Mouse (Mus musculus): Measurements from ENCODE around the gene Cfap300. TPM values are rescaled to one million over a fixed set of nuclear protein-coding genes. Genes with fewer than 3 reads are reported as not detected.

Cfap300 gene
- polyA plus RNA-seq, 1 experiment from 2014 or later, result 9.5 TPM

DNA sequence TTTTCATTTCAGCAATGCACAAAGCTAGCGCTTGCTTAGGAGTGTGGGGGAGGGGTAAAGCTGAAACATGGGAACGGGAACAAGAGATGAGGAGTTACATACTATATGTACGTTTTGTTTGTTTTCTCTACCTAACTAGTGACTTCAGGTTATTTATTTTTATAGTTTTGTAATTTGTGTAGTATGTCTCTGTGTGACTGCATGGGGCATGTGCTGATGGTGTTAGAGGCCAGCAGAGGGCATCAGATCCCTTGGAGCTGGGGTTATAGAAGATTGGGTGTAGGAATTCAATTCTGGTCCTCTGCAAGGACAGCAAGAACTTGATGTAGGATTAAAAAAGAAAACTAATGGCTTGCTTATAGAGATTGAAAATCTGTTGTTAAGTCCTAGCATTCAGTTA is 64.1 kb downstream of the Cfap300 start:
- no peak overlapping the region for H3K27ac ChIP-seq (ENCODE audit: low read depth)
- no peak for ATAC-seq (replicated peaks; ENCODE audit: low FRiP score, low TSS enrichment, low read depth)
- no peak overlapping the region for H3K4me3 ChIP-seq (ENCODE audit: low read depth, low read length)
- H3K36me3 ChIP-seq (ENCODE audit: control insufficient read depth, insufficient read depth, low read length), result peaks cover 54% of the 10 kb centered on the region
- no peak overlapping the region for H3K4me2 ChIP-seq (ENCODE audit: low read length)
- no peaks in the 10 kb centered on the region for H3K9me3 ChIP-seq (ENCODE audit: control insufficient read depth, low read length)
- H3K27me3 ChIP-seq (replicated peaks; ENCODE audit: control insufficient read depth, insufficient read depth, low read length), result no peaks in the 10 kb centered on the region
- peaks cover 6% of the 10 kb centered on the region; the same call in 1 of the 2 replicates for H3K4me1 ChIP-seq (replicated peaks; ENCODE audit: control insufficient read depth, insufficient read depth, low read length)
- no peak for DNase-seq (ENCODE audit: low spot score)
- H3K9ac ChIP-seq (ENCODE audit: low read length), result no peak overlapping the region
- WGBS, result 90% methylated on average over 3 of the region's 3 CpGs

DNA sequence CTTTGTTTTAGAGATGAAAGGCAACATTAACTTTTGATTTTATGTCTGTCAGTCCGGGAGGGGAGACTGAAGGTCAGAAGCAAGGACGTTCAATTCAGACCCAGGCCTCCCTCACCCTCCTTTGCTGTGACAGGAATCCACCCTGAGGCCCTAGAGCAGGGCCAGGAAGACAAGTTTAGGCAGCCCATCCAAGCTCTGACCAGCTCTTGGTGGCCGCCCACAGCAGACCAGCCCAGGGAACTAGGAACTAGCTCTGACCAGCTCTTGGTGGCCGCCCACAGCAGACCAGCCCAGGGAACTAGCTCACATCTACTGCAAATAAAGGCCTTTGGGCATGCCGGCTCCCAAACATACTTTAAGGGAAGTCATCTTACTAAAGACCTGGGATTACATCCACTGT is 65.0 kb downstream of the Cfap300 start:
- Histone ChIP-seq H3K4me2 (ENCODE audit: low read length) (no peak overlapping the region), H3K27ac (ENCODE audit: low read depth) (no peak overlapping the region), H3K4me3 (ENCODE audit: low read depth, low read length) (no peak overlapping the region), H3K4me1 (replicated peaks; ENCODE audit: control insufficient read depth, insufficient read depth, low read length) (peaks cover 6% of the 10 kb centered on the region; the same call in 1 of the 2 replicates), H3K36me3 (ENCODE audit: control insufficient read depth, insufficient read depth, low read length) (peaks cover 64% of the 10 kb centered on the region), H3K9ac (ENCODE audit: low read length) (no peak overlapping the region), H3K27me3 (replicated peaks; ENCODE audit: control insufficient read depth, insufficient read depth, low read length) (no peaks in the 10 kb centered on the region), H3K9me3 (ENCODE audit: control insufficient read depth, low read length) (no peaks in the 10 kb centered on the region)
- DNase-seq (ENCODE audit: low spot score), result no peak
- no peak for ATAC-seq (replicated peaks; ENCODE audit: low FRiP score, low TSS enrichment, low read depth)
- WGBS, result 69% methylated on average over 5 of the region's 5 CpGs

DNA sequence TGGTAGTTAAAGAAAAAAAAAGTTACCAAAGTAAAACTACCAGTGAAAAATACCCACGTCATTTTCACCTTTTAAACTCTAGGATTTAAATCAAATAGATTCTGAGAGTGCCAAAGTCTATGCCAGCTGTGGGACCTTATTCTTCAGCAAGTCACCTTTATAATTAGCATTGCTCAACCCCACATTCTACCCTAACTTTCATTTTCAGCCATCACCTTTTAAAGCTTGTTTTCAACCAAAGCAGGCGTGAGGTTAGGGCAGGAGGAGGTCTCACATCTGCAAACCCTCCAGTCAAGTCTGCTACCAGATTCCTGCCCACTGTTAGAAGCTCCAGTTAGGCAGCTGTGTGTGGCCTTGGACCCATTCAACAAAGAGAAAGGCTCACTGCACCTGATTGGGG is 70.6 kb downstream of the Cfap300 start:
- Histone ChIP-seq H3K4me2 (ENCODE audit: low read length) (no peak overlapping the region), H3K27me3 (replicated peaks; ENCODE audit: control insufficient read depth, insufficient read depth, low read length) (no peaks in the 10 kb centered on the region), H3K27ac (ENCODE audit: low read depth) (no peak overlapping the region), H3K4me1 (replicated peaks; ENCODE audit: control insufficient read depth, insufficient read depth, low read length) (peaks cover 4% of the 10 kb centered on the region; the same call in 1 of the 2 replicates), H3K4me3 (ENCODE audit: low read depth, low read length) (no peak overlapping the region), H3K9me3 (ENCODE audit: control insufficient read depth, low read length) (no peaks in the 10 kb centered on the region), H3K9ac (ENCODE audit: low read length) (no peak overlapping the region), H3K36me3 (ENCODE audit: control insufficient read depth, insufficient read depth, low read length) (peaks cover 44% of the 10 kb centered on the region)
- ATAC-seq (replicated peaks; ENCODE audit: low FRiP score, low TSS enrichment, low read depth), result no peak
- 74% methylated on average over 2 of the region's 2 CpGs for WGBS
- no peak for DNase-seq (ENCODE audit: low spot score)

Other genes starting within 250 kb of the Cfap300 start
- 36.2 and 39.8 TPM in 2 replicates for gene Birc2, start 205.8 kb downstream of the Cfap300 start, polyA plus RNA-seq (2014; fragmentation: Nextera tagmentation; extraction: Ambion mirVana)
- 9.0 and 9.4 TPM in 2 replicates for gene Birc3, start 169.6 kb downstream of the Cfap300 start, polyA plus RNA-seq (2014; fragmentation: Nextera tagmentation; extraction: Ambion mirVana)
- 29.3 and 30.9 TPM in 2 replicates for gene Yap1, start 38.2 kb downstream of the Cfap300 start, polyA plus RNA-seq (2014; fragmentation: Nextera tagmentation; extraction: Ambion mirVana)
- gene Cep126, start 91.5 kb upstream of the Cfap300 start, polyA plus RNA-seq (2014; fragmentation: Nextera tagmentation; extraction: Ambion mirVana), result 1.7 and 2.9 TPM in 2 replicates

All from intestine, embryonic 14.5 days (tissue).